Mouse (Mus musculus): ENCODE measurements at regions not wholly inside any gene's neighbourhood (a gene's known extent, or its start where the extent isn't known, plus 50 kb on each side); places are given as distances from the start of the nearest gene placed in this dataset.

GRCm38 (mm10) chr9:14134894-14135450 is 139.9 kb upstream of the Sesn3 start:
- TF ChIP-seq USF1 (IDR thresholded peaks at IDR 0.05; ENCODE audit: low read depth): no peak
- TF ChIP-seq CTCF (IDR thresholded peaks at IDR 0.05; ENCODE audit: control insufficient read depth, insufficient read depth, insufficient read length): no peak
- no peak for TF ChIP-seq MAX (IDR thresholded peaks at IDR 0.05)
- TF ChIP-seq MYOD1 (IDR thresholded peaks at IDR 0.05; ENCODE audit: control insufficient read depth, insufficient read length, low read depth): no peak

Data from C2C12 (cell line).